Mouse (Mus musculus) lung, embryonic 16.5 days (tissue): Measurements from ENCODE around the gene Tmem69. TPM values are rescaled to one million over a fixed set of nuclear protein-coding genes. Genes with fewer than 3 reads are reported as not detected.

Experiments used
- ATAC-seq: fragments of 200-750 bp; cut with Nextera tagmentation; 2 replicates; pipeline ENCODE4 v1.8.0; 2017; ENCODE audit warnings: low read depth, mild to moderate bottlenecking, moderate library complexity
- H3K27ac ChIP-seq: fragments of 300-500 bp; sonication (generic); 2 replicates; pipeline ENCODE4 v1.5.1; 2014; ENCODE audit warnings: mild to moderate bottlenecking, control low read depth, low read length
- H3K27me3 ChIP-seq: fragments of 300-500 bp; sonication (generic); 2 replicates; pipeline ENCODE4 v1.6.1; 2014; ENCODE audit warnings: low read depth, low read length, mixed read lengths; ENCODE audit not compliant: control insufficient read depth, insufficient read depth
- H3K36me3 ChIP-seq: fragments of 300-500 bp; sonication (generic); 2 replicates; pipeline ENCODE4 v1.6.1; 2014; ENCODE audit warnings: low read length; ENCODE audit not compliant: control insufficient read depth, insufficient read depth
- H3K4me1 ChIP-seq: fragments of 300-500 bp; sonication (generic); replicated peaks from 2 replicates; pipeline ENCODE4 v1.6.1; 2014; ENCODE audit warnings: low read length, mixed read lengths; ENCODE audit not compliant: control insufficient read depth, insufficient read depth
- H3K4me2 ChIP-seq: fragments of 300-500 bp; sonication (generic); 2 replicates; pipeline ENCODE4 v1.6.1; 2014; ENCODE audit warnings: low read depth, low read length, control low read depth
- H3K4me3 ChIP-seq: fragments of 300-500 bp; sonication (generic); 2 replicates; pipeline ENCODE4 v1.5.1; 2014; ENCODE audit warnings: mild to moderate bottlenecking, low read length, control low read depth
- H3K9ac ChIP-seq: fragments of 300-500 bp; sonication (generic); 2 replicates; pipeline ENCODE4 v1.6.1; 2014; ENCODE audit warnings: low read length, control low read depth
- H3K9me3 ChIP-seq: fragments of 300-500 bp; sonication (generic); 2 replicates; pipeline ENCODE4 v1.6.1; 2016; ENCODE audit warnings: low read length; ENCODE audit not compliant: control insufficient read depth
- WGBS: fragments of 180-500 bp; shearing (Covaris S2); extraction: QIAGEN DNeasy Blood & Tissue Kit; methylation state at CpG from one replicate; pipeline ENCODE4 v1.1.7; 2014; 5-methylcytosine and 5-hydroxymethylcytosine counted together
- polyA plus RNA-seq: library from polyadenylated mRNA; unstranded; fragments of >200 nt; fragmentation: Nextera tagmentation; extraction: Ambion mirVana; gene quantifications from 2 replicates; pipeline ENCODE4 v1.2.1, GENCODE M21; 2015

The Tmem69 gene
- polyA plus RNA-seq, result 21.2 and 22.1 TPM in 2 replicates

GRCm38 (mm10) chr4:116555413-116556300 lies at the start of gene Tmem69:
Tmem69 (minus strand) TSS chr4:116555936.
- Histone ChIP-seq H3K4me2 (peak within 1 kb of the TSS; percentile 93), H3K36me3 (peaks cover 4% of the 10 kb centered on the region; the same call in 1 of the 2 replicates), H3K27me3 (no peaks in the 10 kb centered on the region), H3K9me3 (no peaks in the 10 kb centered on the region), H3K27ac (peak within 1 kb of the TSS; percentile 94), H3K9ac (peak within 1 kb of the TSS; percentile 80), H3K4me1 (peaks cover 3% of the 10 kb centered on the region), H3K4me3 (peak within 1 kb of the TSS; percentile 73)
- WGBS, result 2% methylated on average over 23 of the region's 23 CpGs
- ATAC-seq, result no peak

GRCm38 (mm10) chr4:116596978-116597881 lies 41.5 kb upstream of the Tmem69 start:
- peak overlapping the region; percentile 96 for H3K4me2 ChIP-seq
- no peaks in the 10 kb centered on the region for H3K27me3 ChIP-seq
- peaks cover 22% of the 10 kb centered on the region for H3K36me3 ChIP-seq
- H3K4me1 ChIP-seq, result peaks cover 13% of the 10 kb centered on the region
- ATAC-seq, result peak; percentile 97
- whole genome bisulfite sequencing, result under 1% methylated on average over 50 of the region's 50 CpGs
- no peaks in the 10 kb centered on the region for H3K9me3 ChIP-seq
- H3K9ac ChIP-seq, result peak overlapping the region; percentile 71
- peak overlapping the region; percentile 74 for H3K4me3 ChIP-seq
- H3K27ac ChIP-seq, result peak overlapping the region; percentile 84

- Histone ChIP-seq H3K36me3 (peaks cover 22% of the 10 kb centered on the region), H3K27me3 (no peaks in the 10 kb centered on the region), H3K27ac (peak within 1 kb of the TSS; percentile 84), H3K9ac (peak within 1 kb of the TSS; percentile 71), H3K4me3 (peak within 1 kb of the TSS; percentile 74), H3K9me3 (no peaks in the 10 kb centered on the region), H3K4me1 (peaks cover 13% of the 10 kb centered on the region), H3K4me2 (peak within 1 kb of the TSS; percentile 96)
- 26% methylated on average over 5 of the region's 5 CpGs for WGBS
- ATAC-seq, result no peak
Observed at GRCm38 (mm10) chr4:116596379-116596778, 40.6 kb upstream of the Tmem69 start, which contains the start of gene Ccdc17. Ccdc17 (plus strand) TSS chr4:116596654.

GRCm38 (mm10) chr4:116595793-116596192 lies 40.1 kb upstream of the Tmem69 start:
- H3K9ac ChIP-seq, result no peak overlapping the region
- H3K4me1 ChIP-seq, result peaks cover 13% of the 10 kb centered on the region
- H3K9me3 ChIP-seq, result no peaks in the 10 kb centered on the region
- H3K4me3 ChIP-seq, result no peak overlapping the region
- no peak overlapping the region for H3K4me2 ChIP-seq
- H3K27ac ChIP-seq, result no peak overlapping the region
- H3K36me3 ChIP-seq, result peaks cover 22% of the 10 kb centered on the region
- no peak for ATAC-seq
- no peaks in the 10 kb centered on the region for H3K27me3 ChIP-seq
- WGBS, result 74% methylated on average over 8 of the region's 8 CpGs

- ATAC-seq, result no peak
- H3K27ac ChIP-seq, result peak overlapping the region; percentile 96
- no peaks in the 10 kb centered on the region for H3K9me3 ChIP-seq
- peaks cover 4% of the 10 kb centered on the region for H3K36me3 ChIP-seq
- peak overlapping the region; percentile 73 for H3K4me3 ChIP-seq
- 1% methylated on average over 15 of the region's 15 CpGs for WGBS
- H3K9ac ChIP-seq, result peak overlapping the region; percentile 84
- peak overlapping the region; percentile 82 for H3K4me2 ChIP-seq
- H3K27me3 ChIP-seq, result no peaks in the 10 kb centered on the region
- H3K4me1 ChIP-seq, result peaks cover 3% of the 10 kb centered on the region
Observed at GRCm38 (mm10) chr4:116558151-116558882, 2.6 kb upstream of the Tmem69 start.

- Histone ChIP-seq H3K9ac (peak within 1 kb of the TSS; percentile 84), H3K4me1 (peaks cover 3% of the 10 kb centered on the region), H3K36me3 (peaks cover 4% of the 10 kb centered on the region; the same call in 1 of the 2 replicates), H3K4me3 (peak within 1 kb of the TSS; percentile 73), H3K9me3 (no peaks in the 10 kb centered on the region), H3K27ac (peak within 1 kb of the TSS; percentile 96), H3K4me2 (peak within 1 kb of the TSS; percentile 93), H3K27me3 (no peaks in the 10 kb centered on the region)
- under 1% methylated on average over 72 of the region's 78 CpGs for WGBS
- ATAC-seq, result peak; percentile 98
Observed at GRCm38 (mm10) chr4:116557306-116558121, 1.8 kb upstream of the Tmem69 start, which contains the start of gene Gpbp1l1. Gpbp1l1 (plus strand) TSS chr4:116557658.

GRCm38 (mm10) chr4:116556561-116557305 lies 997 bp upstream of the Tmem69 start:
- Histone ChIP-seq H3K4me1 (peaks cover 3% of the 10 kb centered on the region), H3K9me3 (no peaks in the 10 kb centered on the region), H3K4me3 (peak overlapping the region; percentile 73), H3K27ac (peak overlapping the region; percentile 94), H3K9ac (peak overlapping the region; percentile 80), H3K27me3 (no peaks in the 10 kb centered on the region), H3K36me3 (peaks cover 4% of the 10 kb centered on the region; the same call in 1 of the 2 replicates), H3K4me2 (peak overlapping the region; percentile 93)
- peak; percentile 95 for ATAC-seq
- WGBS, result under 1% methylated on average over 28 of the region's 28 CpGs
